Mouse (Mus musculus) liver, embryonic 14.5 days (tissue): Measurements from ENCODE around the gene Thrap3.

ENCODE experiments used
- CTCF ChIP-seq: IDR thresholded peaks from 2 replicates; pipeline ENCODE4 v1.5.1; 2016; ENCODE audit warnings: antibody characterized with exemption, low read depth, control low read depth
- EP300 ChIP-seq: IDR thresholded peaks from 2 replicates; pipeline ENCODE4 v1.6.1; 2016; ENCODE audit warnings: antibody characterized with exemption, low read depth

GRCm38 (mm10) chr4:126229900-126230299 is 27.3 kb upstream of the Thrap3 start:
- TF ChIP-seq CTCF (no peak), EP300 (no peak)
